Mouse (Mus musculus): ENCODE results near the gene Atp13a1. TPM values are rescaled to one million over a fixed set of nuclear protein-coding genes. Genes with fewer than 3 reads are reported as not detected.
A peak's percentile ranks its signal among the peaks of the same experiment; 100 is the strongest.

Atp13a1 gene
- total and polyA plus RNA-seq, 3 experiments: 36.6 to 53.3 (median 51.0) TPM

GRCm38 (mm10) chr8:69741231-69741630, 49.7 kb upstream of the Atp13a1 start:
- H3K36me3 ChIP-seq (replicated peaks in 1 of 2; ENCODE audit: control insufficient read depth in 1 of 2, insufficient read depth in 1 of 2, low read length in 1 of 2): peaks cover 12 to 23% of the 10 kb centered on the region in 2 experiments
- H3K9ac ChIP-seq (ENCODE audit: insufficient read depth, low read depth): no peak overlapping the region
- in situ Hi-C loops (cut with MboI; ENCODE audit: low pct_ligation_motif_present, low pct_unique_long_range_greater_than_20kb, low sequenced_read_pairs) (no loop called here), dilution Hi-C loops (cut with MboI; ENCODE audit: extremely low pct_ligation_motif_present, extremely low pct_unique_long_range_greater_than_20kb, low sequenced_read_pairs) (no loop called here)
- no peaks in the 10 kb centered on the region for H3K9me3 ChIP-seq (replicated peaks; ENCODE audit: low read length)
- H3K4me3 ChIP-seq (replicated peaks in 1 of 3; ENCODE audit: low read depth in 2 of 3, low read length in 2 of 3, poor library complexity in 1 of 3): no peak overlapping the region
- no peak for TF ChIP-seq NRF1 (IDR thresholded peaks at IDR 0.05; ENCODE audit: low read depth, low read length)
- no peak for TF ChIP-seq POLR2A (IDR thresholded peaks at IDR 0.05; ENCODE audit: low read depth, low read length)
- no peak for TF ChIP-seq GABPA (IDR thresholded peaks at IDR 0.05; ENCODE audit: insufficient replicate concordance, low read depth, low read length)
- no peak for TF ChIP-seq MYC (IDR thresholded peaks at IDR 0.05; ENCODE audit: low read depth, low read length)
- TF ChIP-seq E2F4 (IDR thresholded peaks at IDR 0.05; ENCODE audit: insufficient replicate concordance, low read depth, low read length): no peak
- no peak for TF ChIP-seq USF1 (IDR thresholded peaks at IDR 0.05; ENCODE audit: low read depth, low read length)
- TF ChIP-seq ZC3H11A (IDR thresholded peaks at IDR 0.05; ENCODE audit: low read depth, low read length): no peak
- no peak for TF ChIP-seq NELFE (IDR thresholded peaks at IDR 0.05; ENCODE audit: low read depth, low read length)
- no peak for TF ChIP-seq TCF12 (IDR thresholded peaks at IDR 0.05; ENCODE audit: low read depth, low read length)
- TF ChIP-seq UBTF (IDR thresholded peaks at IDR 0.05; ENCODE audit: low read depth, low read length): no peak
- no peak for TF ChIP-seq SMC3 (IDR thresholded peaks at IDR 0.05; ENCODE audit: low read depth, low read length)
- TF ChIP-seq POLR2AphosphoS2 (IDR thresholded peaks at IDR 0.05; ENCODE audit: low read depth, low read length): no peak
- TF ChIP-seq CHD2 (IDR thresholded peaks at IDR 0.05; ENCODE audit: low read length): no peak
- no peak for TF ChIP-seq MXI1 (IDR thresholded peaks at IDR 0.05; ENCODE audit: low read depth, low read length)
- no peak for TF ChIP-seq MAZ (IDR thresholded peaks at IDR 0.05; ENCODE audit: low read depth, low read length)
- no peak for TF ChIP-seq ZMIZ1 (IDR thresholded peaks at IDR 0.05; ENCODE audit: low read depth, low read length)
- no peak for TF ChIP-seq JUND (conservative IDR thresholded peaks at IDR 0.05; ENCODE audit: low read depth, low read length)
- no peak for TF ChIP-seq CHD1 (IDR thresholded peaks at IDR 0.05; ENCODE audit: low read depth, low read length)
- no peaks in the 10 kb centered on the region for H3K79me2 ChIP-seq (replicated peaks; ENCODE audit: control insufficient read depth, extremely low read depth, insufficient read depth, poor library complexity, severe bottlenecking)
- no peaks in the 10 kb centered on the region for H3K4me1 ChIP-seq (ENCODE audit: control insufficient read depth in 1 of 2, insufficient read depth in 2 of 2)
- no peaks in the 10 kb centered on the region for H3K27me3 ChIP-seq (replicated peaks)
- no peak overlapping the region for H3K4me2 ChIP-seq (ENCODE audit: insufficient read depth, low read depth, poor library complexity, severe bottlenecking)
- DNase-seq (ENCODE audit: extremely low read depth): no peak
- no peak overlapping the region for H3K27ac ChIP-seq (ENCODE audit: insufficient read depth, low read depth)

GRCm38 (mm10) chr8:69749544-69750454, 41.2 kb upstream of the Atp13a1 start, which contains the start of gene Zfp963:
Zfp963 (minus strand) TSS chr8:69749970.
- DNase-seq (ENCODE audit: extremely low read depth): peak; percentile 92
- Histone ChIP-seq H3K27ac (ENCODE audit: insufficient read depth, low read depth) (peak within 1 kb of the TSS; percentile 92), H3K4me1 (ENCODE audit: control insufficient read depth in 1 of 2, insufficient read depth in 2 of 2) (peaks cover 0 to 17% of the 10 kb centered on the region in 2 experiments; a peak in 2 of 4 replicates), H3K27me3 (replicated peaks) (no peaks in the 10 kb centered on the region), H3K79me2 (replicated peaks; ENCODE audit: control insufficient read depth, extremely low read depth, insufficient read depth, poor library complexity, severe bottlenecking) (no peaks in the 10 kb centered on the region; the same call in 1 of the 2 replicates), H3K4me3 (replicated peaks in 1 of 3; ENCODE audit: low read depth in 2 of 3, low read length in 2 of 3, poor library complexity in 1 of 3) (peak within 1 kb of the TSS; percentile 68 to 86 (median 76)), H3K4me2 (ENCODE audit: insufficient read depth, low read depth, poor library complexity, severe bottlenecking) (peak within 1 kb of the TSS; percentile 29), H3K36me3 (replicated peaks in 1 of 2; ENCODE audit: control insufficient read depth in 1 of 2, insufficient read depth in 1 of 2, low read length in 1 of 2) (peaks cover 0 to 20% of the 10 kb centered on the region in 2 experiments), H3K9me3 (replicated peaks; ENCODE audit: low read length) (no peaks in the 10 kb centered on the region), H3K9ac (ENCODE audit: insufficient read depth, low read depth) (peak within 1 kb of the TSS; percentile 55)
- dilution Hi-C loops (cut with MboI; ENCODE audit: extremely low pct_ligation_motif_present, extremely low pct_unique_long_range_greater_than_20kb, low sequenced_read_pairs): no loop called here
- in situ Hi-C loops (cut with MboI; ENCODE audit: low pct_ligation_motif_present, low pct_unique_long_range_greater_than_20kb, low sequenced_read_pairs): no loop called here
- TF ChIP-seq POLR2A (IDR thresholded peaks at IDR 0.05; ENCODE audit: low read depth, low read length) (peak; percentile 96), ZNF384 (IDR thresholded peaks at IDR 0.05; ENCODE audit: low read depth, low read length) (no peak), RCOR1 (conservative IDR thresholded peaks at IDR 0.05; ENCODE audit: low read depth, low read length) (0 out of 2 replicates have a peak, but pooled peaks have one; percentile 20), CHD1 (IDR thresholded peaks at IDR 0.05; ENCODE audit: low read depth, low read length) (no peak), USF1 (IDR thresholded peaks at IDR 0.05; ENCODE audit: low read depth, low read length) (no peak), SMC3 (IDR thresholded peaks at IDR 0.05; ENCODE audit: low read depth, low read length) (no peak), EP300 (IDR thresholded peaks at IDR 0.05; ENCODE audit: low read length) (no peak), IRF4 (IDR thresholded peaks at IDR 0.05; ENCODE audit: low read depth, low read length) (peak; percentile 12; the same call in 1 of the 2 replicates), NELFE (IDR thresholded peaks at IDR 0.05; ENCODE audit: low read depth, low read length) (peak; percentile 97), NRF1 (IDR thresholded peaks at IDR 0.05; ENCODE audit: low read depth, low read length) (peak; percentile 95), JUND (conservative IDR thresholded peaks at IDR 0.05; ENCODE audit: low read depth, low read length) (peak; percentile 28; the same call in 1 of the 2 replicates), KAT2A (IDR thresholded peaks at IDR 0.05; ENCODE audit: insufficient replicate concordance, low read length) (0 out of 2 replicates have a peak, but pooled peaks have one; percentile 53), TBP (conservative IDR thresholded peaks at IDR 0.05; ENCODE audit: low read depth, low read length) (peak; percentile 68), HCFC1 (IDR thresholded peaks at IDR 0.05; ENCODE audit: low read depth, low read length) (peak; percentile 68), BHLHE40 (IDR thresholded peaks at IDR 0.05; ENCODE audit: low read depth, low read length) (0 out of 2 replicates have a peak, but pooled peaks have one; percentile 4), MYC (IDR thresholded peaks at IDR 0.05; ENCODE audit: low read depth, low read length) (peak; percentile 43; the same call in 1 of the 2 replicates), MAZ (IDR thresholded peaks at IDR 0.05; ENCODE audit: low read depth, low read length) (peak; percentile 42; the same call in 1 of the 2 replicates), MAX (IDR thresholded peaks at IDR 0.05; ENCODE audit: low read length) (peak; percentile 72), ELF1 (IDR thresholded peaks at IDR 0.05; ENCODE audit: low read depth, low read length) (peak; percentile 14; the same call in 1 of the 2 replicates), PAX5 (IDR thresholded peaks at IDR 0.05; ENCODE audit: low read length) (no peak)

Data from CH12.LX (cell line).